Mouse (Mus musculus) MEL (cell line): Measurements from ENCODE around the gene Hid1. TPM values are rescaled to one million over a fixed set of nuclear protein-coding genes. Genes with fewer than 3 reads are reported as not detected.

Experiments used
- DNase-seq: peaks from one replicate; pipeline ENCODE4 v3.0.0; 2011; ENCODE audit warnings: low read depth, low spot score
- H3K27ac ChIP-seq: 2 replicates; pipeline ENCODE4 v1.5.1; 2012; ENCODE audit warnings: low read depth, mild to moderate bottlenecking, control low read depth, low read length, moderate library complexity; ENCODE audit not compliant: control insufficient read depth
- H3K27me3 ChIP-seq, 2 experiments: fragments of 150-350 bp in 1 of 2; sonication (generic) in 1 of 2; 2 replicates each; pipeline ENCODE4 v1.6.1; 2012; ENCODE audit warnings: low read length in 2 of 2, mild to moderate bottlenecking in 2 of 2, improper control_type of control experiment in 1 of 2, moderate library complexity in 1 of 2; ENCODE audit not compliant: insufficient read depth in 2 of 2, control insufficient read depth in 1 of 2
- H3K36me3 ChIP-seq, 2 experiments: 2 replicates each; pipeline ENCODE4 v1.6.1; 2012 to 2014; ENCODE audit warnings: low read length in 2 of 2, improper control_type of control experiment in 1 of 2, inconsistent platforms in 1 of 2, mild to moderate bottlenecking in 1 of 2; ENCODE audit not compliant: insufficient read depth in 2 of 2, control insufficient read depth in 1 of 2
- H3K4me1 ChIP-seq, 2 experiments: fragments of 150-350 bp in 1 of 2; sonication (generic) in 1 of 2; 2 replicates each; pipeline ENCODE4 v1.6.1; 2012; ENCODE audit warnings: low read length in 2 of 2, improper control_type of control experiment in 1 of 2, mild to moderate bottlenecking in 1 of 2; ENCODE audit not compliant: insufficient read depth in 2 of 2, control insufficient read depth in 1 of 2
- H3K4me3 ChIP-seq, 2 experiments: fragments of 150-350 bp in 1 of 2; sonication (generic) in 1 of 2; 2 replicates each; pipeline ENCODE4 v1.5.1; 2012; ENCODE audit warnings: low read depth in 2 of 2, low read length in 2 of 2, mild to moderate bottlenecking in 2 of 2, moderate library complexity in 2 of 2, control low read depth in 1 of 2, improper control_type of control experiment in 1 of 2; ENCODE audit not compliant: control insufficient read depth in 1 of 2, insufficient read depth in 1 of 2
- H3K79me2 ChIP-seq: 2 replicates; pipeline ENCODE4 v1.6.1; 2012; ENCODE audit warnings: mild to moderate bottlenecking, low read length, moderate library complexity; ENCODE audit not compliant: control insufficient read depth, poor library complexity, insufficient read depth
- H3K9ac ChIP-seq: 2 replicates; pipeline ENCODE4 v1.6.1; 2012; ENCODE audit warnings: low read depth, mild to moderate bottlenecking, control low read depth, low read length, moderate library complexity; ENCODE audit not compliant: control insufficient read depth, poor library complexity, severe bottlenecking
- H3K9me3 ChIP-seq: fragments of 150-350 bp; sonication (generic); replicated peaks from 2 replicates; pipeline ENCODE4 v1.6.1; 2012; ENCODE audit warnings: mild to moderate bottlenecking, low read length, improper control_type of control experiment, moderate library complexity; ENCODE audit not compliant: insufficient read depth
- CTCF ChIP-seq, 3 experiments: IDR thresholded peaks in 2 of 3; conservative IDR thresholded peaks in 1 of 3; 2 replicates each; pipeline ENCODE4 v1.5.1; 2011 to 2012; ENCODE audit warnings: low read length in 3 of 3, low read depth in 2 of 3, mild to moderate bottlenecking in 2 of 3, improper control_type of control experiment in 1 of 3, inconsistent platforms in 1 of 3, mixed read lengths in 1 of 3, moderate library complexity in 1 of 3; ENCODE audit not compliant: control insufficient read depth in 1 of 3, insufficient read depth in 1 of 3, poor library complexity in 1 of 3, severe bottlenecking in 1 of 3
- E2F4 ChIP-seq: IDR thresholded peaks from 2 replicates; pipeline ENCODE4 v1.6.1; 2011; ENCODE audit warnings: low read depth, low read length, improper control_type of control experiment, borderline replicate concordance
- ELF1 ChIP-seq: IDR thresholded peaks from 2 replicates; pipeline ENCODE4 v1.6.1; 2014; ENCODE audit warnings: low read depth, mild to moderate bottlenecking, inconsistent platforms, low read length, improper control_type of control experiment, moderate library complexity
- EP300 ChIP-seq, 2 experiments: IDR thresholded peaks; 2 replicates each; pipeline ENCODE4 v1.6.1; 2011; ENCODE audit warnings: improper control_type of control experiment in 2 of 2, low read length in 2 of 2, low read depth in 1 of 2, mild to moderate bottlenecking in 1 of 2
- ETS1 ChIP-seq: IDR thresholded peaks from 2 replicates; pipeline ENCODE4 v1.6.1; 2012; ENCODE audit warnings: low read depth, mild to moderate bottlenecking, inconsistent platforms, low read length, improper control_type of control experiment, moderate library complexity
- GATA1 ChIP-seq: IDR thresholded peaks from 2 replicates; pipeline ENCODE4 v1.6.1; 2011; ENCODE audit warnings: low read depth, low read length, improper control_type of control experiment
- JUND ChIP-seq: IDR thresholded peaks from 2 replicates; pipeline ENCODE4 v1.6.1; 2011; ENCODE audit warnings: low read depth, mild to moderate bottlenecking, improper control_type of control experiment, low read length
- KAT2A ChIP-seq: conservative IDR thresholded peaks from 2 replicates; pipeline ENCODE4 v1.6.1; 2012; ENCODE audit warnings: low read depth, low read length, improper control_type of control experiment, inconsistent platforms
- MXI1 ChIP-seq: IDR thresholded peaks from 2 replicates; pipeline ENCODE4 v1.6.1; 2011; ENCODE audit warnings: mild to moderate bottlenecking, low read depth, low read length, improper control_type of control experiment
- MYB ChIP-seq: IDR thresholded peaks from 2 replicates; pipeline ENCODE4 v1.6.1; 2011; ENCODE audit warnings: mild to moderate bottlenecking, low read depth, low read length, improper control_type of control experiment
- NELFE ChIP-seq: IDR thresholded peaks from 2 replicates; pipeline ENCODE4 v1.6.1; 2011; ENCODE audit warnings: low read depth, low read length, improper control_type of control experiment
- NRF1 ChIP-seq: IDR thresholded peaks from 2 replicates; pipeline ENCODE4 v1.6.1; 2014; ENCODE audit warnings: low read depth, mild to moderate bottlenecking, inconsistent platforms, low read length, improper control_type of control experiment, moderate library complexity; ENCODE audit not compliant: poor library complexity, insufficient read depth, severe bottlenecking
- POLR2A ChIP-seq, 2 experiments: IDR thresholded peaks; 2 replicates each; pipeline ENCODE4 v1.6.1; 2011 to 2012; ENCODE audit warnings: low read length in 2 of 2, mild to moderate bottlenecking in 2 of 2, control low read depth in 1 of 2, improper control_type of control experiment in 1 of 2, low read depth in 1 of 2, moderate library complexity in 1 of 2; ENCODE audit not compliant: control insufficient read depth in 1 of 2, insufficient read depth in 1 of 2, poor library complexity in 1 of 2
- POLR2AphosphoS2 ChIP-seq: IDR thresholded peaks from 2 replicates; pipeline ENCODE4 v1.6.1; 2011; ENCODE audit warnings: low read length, improper control_type of control experiment
- POLR2AphosphoS5 ChIP-seq: IDR thresholded peaks from 2 replicates; pipeline ENCODE4 v1.6.1; 2012; ENCODE audit warnings: low read depth, borderline replicate concordance, mild to moderate bottlenecking, inconsistent platforms, low read length, moderate library complexity, mixed read lengths
- RCOR1 ChIP-seq: IDR thresholded peaks from 2 replicates; pipeline ENCODE4 v1.6.1; 2012; ENCODE audit warnings: low read depth, mild to moderate bottlenecking, inconsistent platforms, low read length, improper control_type of control experiment
- SMC3 ChIP-seq: IDR thresholded peaks from 2 replicates; pipeline ENCODE4 v1.6.1; 2011; ENCODE audit warnings: low read depth, low read length, improper control_type of control experiment
- TCF12 ChIP-seq: IDR thresholded peaks from 2 replicates; pipeline ENCODE4 v1.6.1; 2014; ENCODE audit warnings: low read depth, mild to moderate bottlenecking, inconsistent platforms, low read length, improper control_type of control experiment, moderate library complexity
- UBTF ChIP-seq: IDR thresholded peaks from 2 replicates; pipeline ENCODE4 v1.6.1; 2012; ENCODE audit warnings: low read depth, mild to moderate bottlenecking, inconsistent platforms, low read length, improper control_type of control experiment, moderate library complexity, borderline replicate concordance; ENCODE audit not compliant: insufficient read depth
- ZC3H11A ChIP-seq: IDR thresholded peaks from 2 replicates; pipeline ENCODE4 v1.6.1; 2012; ENCODE audit warnings: low read depth, mild to moderate bottlenecking, inconsistent platforms, low read length, improper control_type of control experiment
- polyA plus RNA-seq, 2 experiments: library from polyadenylated mRNA; stranded (reverse) in 1 of 2; unstranded in 1 of 2; fragments of >175 nt in 1 of 2; fragments of >200 nt in 1 of 2; gene quantifications; 2 replicates each; pipeline versions ENCODE4 v1.2.1 to v1.2.4; 2012; ENCODE audit warnings: low replicate concordance in 2 of 2, low read depth in 1 of 2; ENCODE audit not compliant: insufficient read length in 2 of 2, insufficient read depth in 1 of 2, missing spikeins in 1 of 2
- total RNA-seq: library from RNA; depleted of rRNA; stranded (reverse); fragments of 300-350 nt; gene quantifications from 2 replicates; pipeline ENCODE4 v1.2.3, GENCODE M21; 2012

The Hid1 gene
- total and polyA plus RNA-seq, 3 experiments, result 1.1 to 3.0 TPM; not detected in 1

- TF ChIP-seq GATA1, result no peak
- TF ChIP-seq, all 39 proteins: peak for 26
Measured at GRCm38 (mm10) chr11:115403338-115404124, 36.0 kb upstream of the Hid1 start, which contains the start of gene Mrpl58 (continued).

DNA sequence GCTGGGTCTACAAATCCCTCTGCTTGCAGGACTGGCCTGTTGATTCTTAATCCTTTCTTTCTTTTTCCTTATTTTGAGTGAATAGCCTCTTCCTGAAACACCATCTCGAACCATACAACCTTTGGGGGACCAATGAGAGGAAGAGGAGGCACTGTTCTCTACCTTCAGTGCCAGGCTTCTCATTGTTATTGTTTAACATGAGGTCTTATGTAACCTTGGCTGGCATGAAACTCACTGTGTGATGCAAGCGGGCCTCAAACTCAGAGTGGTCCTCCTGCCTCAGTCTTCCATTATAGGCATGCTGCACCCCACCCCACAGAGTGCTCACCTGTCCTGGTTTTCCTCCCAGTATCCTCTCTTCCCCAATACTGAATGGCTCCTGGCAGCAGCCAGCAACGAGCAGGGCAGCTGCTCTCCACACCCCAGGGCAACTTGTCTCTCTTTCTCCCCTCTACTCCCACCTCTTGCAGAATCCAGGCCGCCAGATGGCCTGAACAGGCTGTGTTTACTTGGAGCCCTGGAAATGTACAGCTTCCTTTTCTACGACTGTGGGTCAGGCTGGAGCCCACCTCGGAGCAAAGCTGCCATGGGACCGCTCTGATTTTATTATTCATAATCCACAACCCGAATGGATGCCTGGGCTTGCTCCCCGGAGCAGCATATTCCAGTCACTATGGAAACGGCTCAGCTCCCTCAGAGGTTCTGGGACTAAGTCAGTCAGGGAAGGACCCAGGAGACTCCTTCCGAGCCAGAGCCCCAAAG, 33.3 kb upstream of the Hid1 start:
- Histone ChIP-seq H3K27ac (no peak overlapping the region), H3K4me3 (no peak overlapping the region), H3K79me2 (peaks cover 10% of the 10 kb centered on the region), H3K9me3 (no peaks in the 10 kb centered on the region), H3K4me1 (peaks cover 2 to 21% of the 10 kb centered on the region in 2 experiments; a peak in 2 of 4 replicates), H3K9ac (no peak overlapping the region), H3K27me3 (no peaks in the 10 kb centered on the region), H3K36me3 (peaks cover 0 to 14% of the 10 kb centered on the region in 2 experiments; a peak in 2 of 4 replicates)
- no peak for DNase-seq
- TF ChIP-seq POLR2A (IDR thresholded peaks at IDR 0.05; ENCODE audit: control insufficient read depth in 1 of 2, insufficient read depth in 1 of 2, low read depth in 1 of 2, low read length in 2 of 2, poor library complexity in 1 of 2), result no peak
- no peak for TF ChIP-seq ZC3H11A

GRCm38 (mm10) chr11:115400126-115400525, 32.6 kb upstream of the Hid1 start:
- Histone ChIP-seq H3K79me2 (peaks cover 9% of the 10 kb centered on the region), H3K9ac (no peak overlapping the region), H3K9me3 (no peaks in the 10 kb centered on the region), H3K4me3 (no peak overlapping the region), H3K27ac (no peak overlapping the region), H3K4me1 (peaks cover 2 to 21% of the 10 kb centered on the region in 2 experiments; a peak in 2 of 4 replicates), H3K27me3 (no peaks in the 10 kb centered on the region), H3K36me3 (peaks cover 0 to 14% of the 10 kb centered on the region in 2 experiments; a peak in 2 of 4 replicates)
- TF ChIP-seq EP300 (IDR thresholded peaks at IDR 0.05; ENCODE audit: low read depth in 1 of 2, low read length in 2 of 2) (no peak), NRF1 (no peak), POLR2AphosphoS5 (no peak), NELFE (no peak), SMC3 (no peak), MYB (no peak)
- DNase-seq, result no peak

GRCm38 (mm10) chr11:115398085-115398484, 30.5 kb upstream of the Hid1 start:
- no peak for DNase-seq
- H3K27me3 ChIP-seq, result no peaks in the 10 kb centered on the region; a peak in 1 of 4 replicates
- peaks cover 0 to 11% of the 10 kb centered on the region in 2 experiments; a peak in 1 of 4 replicates for H3K4me1 ChIP-seq
- no peak overlapping the region for H3K4me3 ChIP-seq
- H3K79me2 ChIP-seq, result no peaks in the 10 kb centered on the region
- H3K9me3 ChIP-seq, result no peaks in the 10 kb centered on the region
- no peak overlapping the region for H3K9ac ChIP-seq
- peaks cover 0 to 4% of the 10 kb centered on the region in 2 experiments; a peak in 1 of 4 replicates for H3K36me3 ChIP-seq
- no peak overlapping the region for H3K27ac ChIP-seq
- no peak for TF ChIP-seq NELFE
- no peak for TF ChIP-seq E2F4
- no peak for TF ChIP-seq NRF1
- no peak for TF ChIP-seq RCOR1
- TF ChIP-seq TCF12, result no peak
- TF ChIP-seq EP300 (IDR thresholded peaks at IDR 0.05; ENCODE audit: low read depth in 1 of 2, low read length in 2 of 2), result no peak
- no peak for TF ChIP-seq CTCF (IDR thresholded peaks at IDR 0.05 in 2 of 3, conservative IDR thresholded peaks at IDR 0.05 in 1 of 3; ENCODE audit: control insufficient read depth in 1 of 3, insufficient read depth in 1 of 3, low read depth in 2 of 3, low read length in 3 of 3, poor library complexity in 1 of 3, severe bottlenecking in 1 of 3)
- TF ChIP-seq POLR2AphosphoS2, result no peak
- TF ChIP-seq ELF1, result no peak
- no peak for TF ChIP-seq ETS1
- no peak for TF ChIP-seq GATA1
- TF ChIP-seq KAT2A, result no peak
- no peak for TF ChIP-seq JUND
- no peak for TF ChIP-seq UBTF
- TF ChIP-seq MXI1, result no peak
